Mouse (Mus musculus): ENCODE results near the gene Tor4a. TPM values are rescaled to one million over a fixed set of nuclear protein-coding genes. Genes with fewer than 3 reads are reported as not detected.

Tor4a gene
- total and polyA plus RNA-seq, 3 experiments = 12.6 to 20.4 (median 15.3) TPM

- H3K4me1 ChIP-seq (ENCODE audit: control insufficient read depth in 1 of 2, insufficient read depth in 2 of 2) = peaks cover 13 to 26% of the 10 kb centered on the region in 2 experiments
These were observed 26.9 kb downstream of the Tor4a start for GRCm38 (mm10) chr2:25169778-25170177.

DNA sequence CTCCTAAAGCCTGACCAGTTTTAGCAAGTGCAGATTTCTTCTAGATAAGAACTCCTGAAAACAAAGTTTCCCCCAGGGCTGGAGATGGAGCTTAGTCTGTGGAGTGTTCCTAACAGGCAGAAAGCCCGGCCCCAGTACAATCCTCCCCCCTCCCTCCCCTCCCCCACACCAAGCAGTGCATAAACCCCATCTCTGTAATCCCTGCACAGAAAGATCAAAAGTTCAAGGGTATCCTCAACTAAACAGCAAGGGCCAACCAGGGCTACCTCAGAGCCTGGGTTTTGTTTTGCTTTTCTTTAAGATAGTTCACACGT lies 28.1 kb downstream of the Tor4a start:
- DNase-seq (ENCODE audit: extremely low read depth) = no peak
- Histone ChIP-seq H3K4me2 (ENCODE audit: insufficient read depth, low read depth, poor library complexity, severe bottlenecking) (no peak overlapping the region), H3K79me2 (replicated peaks; ENCODE audit: control insufficient read depth, extremely low read depth, insufficient read depth, poor library complexity, severe bottlenecking) (no peaks in the 10 kb centered on the region), H3K9ac (ENCODE audit: insufficient read depth, low read depth) (no peak overlapping the region), H3K4me3 (replicated peaks in 1 of 3; ENCODE audit: low read depth in 2 of 3, low read length in 2 of 3, poor library complexity in 1 of 3) (no peak overlapping the region), H3K36me3 (replicated peaks in 1 of 2; ENCODE audit: control insufficient read depth in 1 of 2, insufficient read depth in 1 of 2, low read length in 1 of 2) (no peaks in the 10 kb centered on the region), H3K27ac (ENCODE audit: insufficient read depth, low read depth) (no peak overlapping the region), H3K9me3 (replicated peaks; ENCODE audit: low read length) (no peaks in the 10 kb centered on the region), H3K27me3 (replicated peaks) (peaks cover 5% of the 10 kb centered on the region), H3K4me1 (ENCODE audit: control insufficient read depth in 1 of 2, insufficient read depth in 2 of 2) (peaks cover 11 to 32% of the 10 kb centered on the region in 2 experiments)
- TF ChIP-seq SMC3 (IDR thresholded peaks at IDR 0.05; ENCODE audit: low read depth, low read length) (no peak), NELFE (IDR thresholded peaks at IDR 0.05; ENCODE audit: low read depth, low read length) (no peak), POLR2A (IDR thresholded peaks at IDR 0.05; ENCODE audit: low read depth, low read length) (no peak), MXI1 (IDR thresholded peaks at IDR 0.05; ENCODE audit: low read depth, low read length) (no peak), E2F4 (IDR thresholded peaks at IDR 0.05; ENCODE audit: insufficient replicate concordance, low read depth, low read length) (no peak), ZMIZ1 (IDR thresholded peaks at IDR 0.05; ENCODE audit: low read depth, low read length) (no peak), BHLHE40 (IDR thresholded peaks at IDR 0.05; ENCODE audit: low read depth, low read length) (no peak), MEF2A (IDR thresholded peaks at IDR 0.05; ENCODE audit: borderline replicate concordance, low read depth, low read length) (no peak), MAFK (IDR thresholded peaks at IDR 0.05; ENCODE audit: insufficient replicate concordance, low read length) (no peak), KAT2A (IDR thresholded peaks at IDR 0.05; ENCODE audit: insufficient replicate concordance, low read length) (no peak), EP300 (IDR thresholded peaks at IDR 0.05; ENCODE audit: low read length) (no peak), POLR2AphosphoS2 (IDR thresholded peaks at IDR 0.05; ENCODE audit: low read depth, low read length) (no peak), ZC3H11A (IDR thresholded peaks at IDR 0.05; ENCODE audit: low read depth, low read length) (no peak), SIN3A (IDR thresholded peaks at IDR 0.05; ENCODE audit: low read length) (no peak), RAD21 (IDR thresholded peaks at IDR 0.05; ENCODE audit: low read depth, low read length) (no peak), JUND (conservative IDR thresholded peaks at IDR 0.05; ENCODE audit: low read depth, low read length) (no peak), JUN (IDR thresholded peaks at IDR 0.05; ENCODE audit: insufficient read depth, low read depth, low read length) (no peak)
- dilution Hi-C loops (cut with MboI; ENCODE audit: extremely low pct_ligation_motif_present, extremely low pct_unique_long_range_greater_than_20kb, low sequenced_read_pairs) (no loop called here), in situ Hi-C loops (cut with MboI; ENCODE audit: low pct_ligation_motif_present, low pct_unique_long_range_greater_than_20kb, low sequenced_read_pairs) (no loop called here)

More at GRCm38 (mm10) chr2:25169778-25170177, 26.9 kb downstream of the Tor4a start:
- in situ Hi-C loops (cut with MboI; ENCODE audit: low pct_ligation_motif_present, low pct_unique_long_range_greater_than_20kb, low sequenced_read_pairs) = no loop called here
- H3K4me3 ChIP-seq (replicated peaks in 1 of 3; ENCODE audit: low read depth in 2 of 3, low read length in 2 of 3, poor library complexity in 1 of 3) = no peak overlapping the region
- H3K27ac ChIP-seq (ENCODE audit: insufficient read depth, low read depth) = no peak overlapping the region
- H3K79me2 ChIP-seq (replicated peaks; ENCODE audit: control insufficient read depth, extremely low read depth, insufficient read depth, poor library complexity, severe bottlenecking) = no peaks in the 10 kb centered on the region
- TF ChIP-seq UBTF (IDR thresholded peaks at IDR 0.05; ENCODE audit: low read depth, low read length) (no peak), CHD2 (IDR thresholded peaks at IDR 0.05; ENCODE audit: low read length) (0 out of 2 replicates have a peak, but pooled peaks have one; percentile 7), SMC3 (IDR thresholded peaks at IDR 0.05; ENCODE audit: low read depth, low read length) (no peak), HCFC1 (IDR thresholded peaks at IDR 0.05; ENCODE audit: low read depth, low read length) (no peak), RAD21 (IDR thresholded peaks at IDR 0.05; ENCODE audit: low read depth, low read length) (no peak), RCOR1 (conservative IDR thresholded peaks at IDR 0.05; ENCODE audit: low read depth, low read length) (no peak), GABPA (IDR thresholded peaks at IDR 0.05; ENCODE audit: insufficient replicate concordance, low read depth, low read length) (no peak), CTCF (conservative IDR thresholded peaks at IDR 0.05 in 1 of 2, IDR thresholded peaks at IDR 0.05 in 1 of 2; ENCODE audit: low read depth in 2 of 2, low read length in 2 of 2) (no peak)
- H3K4me2 ChIP-seq (ENCODE audit: insufficient read depth, low read depth, poor library complexity, severe bottlenecking) = no peak overlapping the region
- no peak for DNase-seq (ENCODE audit: extremely low read depth)
- dilution Hi-C loops (cut with MboI; ENCODE audit: extremely low pct_ligation_motif_present, extremely low pct_unique_long_range_greater_than_20kb, low sequenced_read_pairs) = no loop called here
- H3K9me3 ChIP-seq (replicated peaks; ENCODE audit: low read length) = no peaks in the 10 kb centered on the region
- peaks cover 15% of the 10 kb centered on the region for H3K27me3 ChIP-seq (replicated peaks)
- H3K9ac ChIP-seq (ENCODE audit: insufficient read depth, low read depth) = no peak overlapping the region
- no peaks in the 10 kb centered on the region for H3K36me3 ChIP-seq (replicated peaks in 1 of 2; ENCODE audit: control insufficient read depth in 1 of 2, insufficient read depth in 1 of 2, low read length in 1 of 2)
